Comparison of ENCODE assay signal across 25 mouse cellular contexts in genomic region chr16:11439417-11439816, GRCm38 (mm10).
DNase-seq lines count a peak whose midpoint lies in the region; ATAC-seq and TF ChIP-seq lines count a peak whose summit lies in the region.
"Had no signal": no experiment of that assay in that cellular context is flagged by ENCODE, and none has a peak within 500 bp of the region (broad histone marks: within the 10 kb centered on the region; RNA-seq: fewer than 3 reads in every experiment).

No protein-coding gene starts in this region.

- intact Hi-C loops in left cerebral cortex, adult 2 months (cut with DNase I) = no loop called here
- intact Hi-C loops in left cerebral cortex, postnatal 14 days (cut with DNase I) = no loop called here

- TF ChIP-seq CTCF in left cerebral cortex, adult 2 months (IDR thresholded peaks at IDR 0.05) = no peak
- no peak for TF ChIP-seq CTCF in lung, embryonic 14.5 days (IDR thresholded peaks at IDR 0.05; ENCODE audit: low read depth)
- no peak for TF ChIP-seq CTCF in kidney, adult 2 months (conservative IDR thresholded peaks at IDR 0.05; ENCODE audit: insufficient read depth, insufficient read length, low read depth, low read length)

- H3K9me3 ChIP-seq in lung, embryonic 14.5 days (ENCODE audit: low read depth, low read length) = no peaks in the 10 kb centered on the region
- no peaks in the 10 kb centered on the region for H3K9me3 ChIP-seq in forebrain, embryonic 12.5 days
- H3K9me3 ChIP-seq: embryonic facial prominence, embryonic 12.5 days; heart, embryonic 12.5 days; hindbrain, embryonic 13.5 days; kidney, embryonic 15.5 days; limb, embryonic 15.5 days; midbrain, embryonic 12.5 days; neural tube, embryonic 15.5 days had no signal

- no peak for TF ChIP-seq POLR2A in kidney, adult 2 months (IDR thresholded peaks at IDR 0.05; ENCODE audit: low read depth, low read length)

- peak overlapping the region; percentile 21; the same call in 1 of the 2 replicates for H3K27ac ChIP-seq in left cerebral cortex, adult 2 months
- peak overlapping the region; percentile 3; the same call in 1 of the 2 replicates for H3K27ac ChIP-seq in lung, embryonic 14.5 days (ENCODE audit: low read depth)
- no peak overlapping the region for H3K27ac ChIP-seq in forebrain, embryonic 12.5 days
- H3K27ac ChIP-seq in kidney, adult 2 months (ENCODE audit: insufficient read depth, low read depth, low read length) = no peak overlapping the region
- H3K27ac ChIP-seq: embryonic facial prominence, embryonic 12.5 days; gastrocnemius, adult 2 months; hindbrain, embryonic 13.5 days; kidney, embryonic 15.5 days; limb, embryonic 15.5 days; liver, embryonic 14.5 days; midbrain, embryonic 12.5 days; neural tube, embryonic 15.5 days had no signal

- no peak overlapping the region for H3K4me2 ChIP-seq in lung, embryonic 14.5 days
- H3K4me2 ChIP-seq in forebrain, embryonic 12.5 days = no peak overlapping the region
- H3K4me2 ChIP-seq: embryonic facial prominence, embryonic 12.5 days; heart, embryonic 12.5 days; hindbrain, embryonic 13.5 days; kidney, embryonic 15.5 days; limb, embryonic 15.5 days; midbrain, embryonic 12.5 days; neural tube, embryonic 15.5 days had no signal

- 49% methylated on average over 6 of the region's 6 CpGs for WGBS in lung, embryonic 14.5 days
- 91% methylated on average over 6 of the region's 6 CpGs for WGBS in forebrain, embryonic 12.5 days
- WGBS in kidney, adult 2 months = 78% methylated on average over 6 of the region's 6 CpGs

- no peaks in the 10 kb centered on the region for H3K27me3 ChIP-seq in lung, embryonic 14.5 days (ENCODE audit: insufficient read depth, low read length)
- no peaks in the 10 kb centered on the region for H3K27me3 ChIP-seq in forebrain, embryonic 12.5 days
- no peaks in the 10 kb centered on the region for H3K27me3 ChIP-seq in kidney, adult 2 months (replicated peaks; ENCODE audit: control insufficient read depth, insufficient read depth, low read length)
- H3K27me3 ChIP-seq: embryonic facial prominence, embryonic 12.5 days; heart, embryonic 12.5 days; hindbrain, embryonic 13.5 days; kidney, embryonic 15.5 days; limb, embryonic 15.5 days; midbrain, embryonic 12.5 days; neural tube, embryonic 15.5 days had no signal

- ATAC-seq in lung, embryonic 14.5 days (ENCODE audit: insufficient read depth) = peak; percentile 47; the same call in 1 of the 2 replicates
- ATAC-seq in forebrain, embryonic 12.5 days (ENCODE audit: low FRiP score) = no peak
- ATAC-seq: inflammation-experienced regulatory T-cells, adult 6 months had no signal

- H3K4me3 ChIP-seq in left cerebral cortex, adult 2 months = no peak overlapping the region
- no peak overlapping the region for H3K4me3 ChIP-seq in lung, embryonic 14.5 days (ENCODE audit: low read depth, low read length)
- H3K4me3 ChIP-seq in forebrain, embryonic 12.5 days (replicated peaks) = no peak overlapping the region
- no peak overlapping the region for H3K4me3 ChIP-seq in kidney, adult 2 months (ENCODE audit: insufficient read depth, low read depth, low read length)
- H3K4me3 ChIP-seq: embryonic facial prominence, embryonic 12.5 days; gastrocnemius, adult 2 months; heart, embryonic 12.5 days; hindbrain, embryonic 13.5 days; kidney, embryonic 15.5 days; limb, embryonic 15.5 days; midbrain, embryonic 12.5 days; neural tube, embryonic 15.5 days had no signal

- H3K9ac ChIP-seq in lung, embryonic 14.5 days = no peak overlapping the region
- no peak overlapping the region for H3K9ac ChIP-seq in forebrain, embryonic 12.5 days
- H3K9ac ChIP-seq: embryonic facial prominence, embryonic 12.5 days; heart, embryonic 12.5 days; hindbrain, embryonic 13.5 days; kidney, embryonic 15.5 days; limb, embryonic 15.5 days; liver, embryonic 14.5 days; midbrain, embryonic 12.5 days; neural tube, embryonic 15.5 days had no signal

- DNase-seq in left cerebral cortex, adult 2 months (ENCODE audit: extremely low spot score in 1 of 2, low spot score in 2 of 2) = no peak
- no peak for DNase-seq in left cerebral cortex, postnatal 14 days (ENCODE audit: low spot score in 2 of 2)
- DNase-seq in lung, embryonic 14.5 days = peak; percentile 19
- DNase-seq in lung, postnatal 14 days = peak; percentile 43
- no peak for DNase-seq in retina, embryonic 14.5 days (ENCODE audit: low spot score)
- DNase-seq in kidney, adult 2 months = no peak
- DNase-seq: adrenal gland, adult 2 months; cerebellum, adult 11 months; cerebellum, postnatal 10 days; gastrocnemius, adult 2 months; kidney, postnatal 36 days; left cerebral cortex, postnatal 4 days; right cerebral cortex, postnatal 14 days; spleen, adult 18-20 months; thymus, postnatal 36 days had no signal

- H3K36me3 ChIP-seq in lung, embryonic 14.5 days (ENCODE audit: insufficient read depth) = no peaks in the 10 kb centered on the region
- H3K36me3 ChIP-seq in forebrain, embryonic 12.5 days (replicated peaks) = no peaks in the 10 kb centered on the region
- H3K36me3 ChIP-seq in kidney, adult 2 months (ENCODE audit: control insufficient read depth, insufficient read depth, low read length) = peaks cover 5% of the 10 kb centered on the region
- H3K36me3 ChIP-seq: embryonic facial prominence, embryonic 12.5 days; heart, embryonic 12.5 days; kidney, embryonic 15.5 days; midbrain, embryonic 12.5 days; neural tube, embryonic 15.5 days had no signal

- H3K4me1 ChIP-seq in lung, embryonic 14.5 days (ENCODE audit: insufficient read depth) = no peaks in the 10 kb centered on the region
- no peaks in the 10 kb centered on the region for H3K4me1 ChIP-seq in forebrain, embryonic 12.5 days
- H3K4me1 ChIP-seq in kidney, adult 2 months (ENCODE audit: control insufficient read depth, insufficient read depth, low read length) = no peaks in the 10 kb centered on the region; the same call in 1 of the 2 replicates
- H3K4me1 ChIP-seq: embryonic facial prominence, embryonic 12.5 days; kidney, embryonic 15.5 days; midbrain, embryonic 12.5 days; neural tube, embryonic 15.5 days had no signal

Comparison
In these comparisons a context has a peak if more than half of its experiments do, and no peak if none do; other contexts are left out.
1. DNase-seq: peak in lung, embryonic 14.5 days (single experiment) and lung, postnatal 14 days (single experiment); none in left cerebral cortex, adult 2 months (0 of 2), left cerebral cortex, postnatal 14 days (0 of 2), retina, embryonic 14.5 days (single experiment) and kidney, adult 2 months (single experiment).
2. H3K27ac ChIP-seq: peak in left cerebral cortex, adult 2 months (single experiment) and lung, embryonic 14.5 days (single experiment); none in forebrain, embryonic 12.5 days (single experiment) and kidney, adult 2 months (single experiment).